Mouse (Mus musculus): ENCODE results near the gene H2-T23. TPM values are rescaled to one million over a fixed set of nuclear protein-coding genes. Genes with fewer than 3 reads are reported as not detected.
"Not testable (repeated sequence)": the region's sequence is repeated elsewhere in the genome, so short reads cannot be mapped to it uniquely, and the experiment has no call there.

The H2-T23 gene
- total RNA-seq (2014; rRNA removed) (6.6 and 7.3 TPM in 2 replicates), polyA plus RNA-seq (2015; fragmentation: Nextera tagmentation; extraction: Ambion mirVana) (8.8 and 9.4 TPM in 2 replicates)

DNA sequence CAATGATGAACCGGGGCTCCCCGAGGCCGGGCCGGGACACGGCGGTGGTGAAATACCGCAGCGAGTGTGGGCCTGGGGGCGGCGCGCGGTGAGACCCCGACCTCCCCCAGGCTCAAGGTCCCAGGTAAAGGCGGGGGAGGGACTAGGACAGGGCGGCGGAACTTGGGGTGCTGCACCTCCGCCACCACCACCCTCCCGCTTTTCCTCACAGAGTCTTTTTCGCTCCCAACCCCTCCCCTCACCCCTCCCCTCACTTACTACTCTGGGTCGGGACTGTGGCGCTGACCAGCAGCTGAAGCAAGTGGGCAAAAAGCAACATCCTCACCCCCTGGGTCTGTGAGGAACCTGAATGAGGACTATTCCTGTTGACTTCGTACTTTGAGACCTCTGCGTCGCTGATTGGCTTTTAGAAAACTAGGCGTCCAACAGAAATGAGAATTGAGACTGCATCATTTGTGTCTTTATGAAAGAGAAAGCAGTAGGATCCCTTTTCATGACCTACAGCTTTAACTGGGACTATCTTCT lies at the start of gene H2-T23:
TSS of gene H2-T23 (minus strand) at position 505 of the 525 bp plus-strand sequence.
- H3K27ac ChIP-seq; H3K9me3 ChIP-seq (ENCODE audit: low read length); H3K9ac ChIP-seq (replicated peaks; ENCODE audit: low read length); ATAC-seq; H3K4me1 ChIP-seq (ENCODE audit: insufficient read depth, low read length); H3K27me3 ChIP-seq (ENCODE audit: insufficient read depth, low read length); H3K36me3 ChIP-seq (ENCODE audit: insufficient read depth, low read length): not testable (repeated sequence)
- Histone ChIP-seq H3K4me2 (ENCODE audit: low read depth, low read length) (peak within 1 kb of the TSS; percentile 71), H3K4me3 (ENCODE audit: low read length) (peak within 1 kb of the TSS; percentile 44)
- WGBS: 1% methylated on average over 25 of the region's 25 CpGs
- peak; percentile 49 for DNase-seq (ENCODE audit: low spot score)

GRCm38 (mm10) chr17:36081901-36082300 lies 49.2 kb upstream of the H2-T23 start:
- H3K36me3 ChIP-seq (ENCODE audit: insufficient read depth, low read length); H3K27ac ChIP-seq; H3K4me1 ChIP-seq (ENCODE audit: insufficient read depth, low read length); DNase-seq (ENCODE audit: low spot score); H3K4me3 ChIP-seq (ENCODE audit: low read length); H3K4me2 ChIP-seq (ENCODE audit: low read depth, low read length); ATAC-seq; H3K9ac ChIP-seq (replicated peaks; ENCODE audit: low read length); H3K9me3 ChIP-seq (ENCODE audit: low read length); H3K27me3 ChIP-seq (ENCODE audit: insufficient read depth, low read length): not testable (repeated sequence)

GRCm38 (mm10) chr17:36060829-36061228 lies 28.2 kb upstream of the H2-T23 start:
- no peak overlapping the region for H3K27ac ChIP-seq
- ATAC-seq (no peak), DNase-seq (ENCODE audit: low spot score) (peak; percentile 92)
- peak; percentile 78 for TF ChIP-seq CTCF (IDR thresholded peaks at IDR 0.05; ENCODE audit: low read depth)
- no peaks in the 10 kb centered on the region for H3K36me3 ChIP-seq (ENCODE audit: insufficient read depth, low read length)
- H3K4me2 ChIP-seq (ENCODE audit: low read depth, low read length): no peak overlapping the region
- WGBS: 36% methylated on average over 2 of the region's 2 CpGs
- H3K4me1 ChIP-seq (ENCODE audit: insufficient read depth, low read length): no peaks in the 10 kb centered on the region
- no peaks in the 10 kb centered on the region for H3K9me3 ChIP-seq (ENCODE audit: low read length)
- H3K27me3 ChIP-seq (ENCODE audit: insufficient read depth, low read length): no peaks in the 10 kb centered on the region
- H3K9ac ChIP-seq (replicated peaks; ENCODE audit: low read length): no peak overlapping the region
- no peak overlapping the region for H3K4me3 ChIP-seq (ENCODE audit: low read length)

- not testable (repeated sequence) for ATAC-seq; DNase-seq (ENCODE audit: low spot score); H3K9me3 ChIP-seq (ENCODE audit: low read length); H3K36me3 ChIP-seq (ENCODE audit: insufficient read depth, low read length); H3K9ac ChIP-seq (replicated peaks; ENCODE audit: low read length); H3K4me2 ChIP-seq (ENCODE audit: low read depth, low read length); H3K27me3 ChIP-seq (ENCODE audit: insufficient read depth, low read length); H3K4me3 ChIP-seq (ENCODE audit: low read length); H3K4me1 ChIP-seq (ENCODE audit: insufficient read depth, low read length); H3K27ac ChIP-seq
- 68% methylated on average over 1 of the region's 1 CpGs for whole genome bisulfite sequencing
These were observed 25.7 kb upstream of the H2-T23 start, which contains the start of gene Gm11127 for GRCm38 (mm10) chr17:36058362-36058761. Gm11127 (minus strand) TSS chr17:36058371.

GRCm38 (mm10) chr17:36057927-36058326 lies 25.3 kb upstream of the H2-T23 start:
- not testable (repeated sequence) for ATAC-seq; H3K4me1 ChIP-seq (ENCODE audit: insufficient read depth, low read length); H3K4me2 ChIP-seq (ENCODE audit: low read depth, low read length); H3K9me3 ChIP-seq (ENCODE audit: low read length); H3K36me3 ChIP-seq (ENCODE audit: insufficient read depth, low read length); H3K9ac ChIP-seq (replicated peaks; ENCODE audit: low read length); DNase-seq (ENCODE audit: low spot score); H3K4me3 ChIP-seq (ENCODE audit: low read length); H3K27me3 ChIP-seq (ENCODE audit: insufficient read depth, low read length); H3K27ac ChIP-seq
- WGBS: 86% methylated on average over 22 of the region's 25 CpGs

DNA sequence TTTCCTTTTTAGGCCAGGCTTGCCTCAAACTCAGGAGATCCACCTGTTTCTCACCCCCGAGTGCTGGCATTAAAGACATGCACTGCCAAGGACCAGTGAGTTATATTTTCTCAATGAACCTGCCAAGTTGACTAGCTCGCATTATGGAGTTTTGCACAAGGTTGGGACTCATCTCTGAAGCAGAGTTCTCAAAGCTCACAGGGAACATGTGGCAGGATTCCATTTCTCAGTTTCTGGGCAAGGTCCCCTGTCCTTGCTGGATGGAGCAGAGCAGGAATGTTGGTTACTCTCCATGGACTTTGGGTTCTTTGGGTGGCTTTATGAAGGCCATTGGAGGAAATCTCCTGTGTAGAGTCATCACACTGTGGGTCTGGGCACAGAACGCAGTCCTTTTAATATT lies 10.6 kb upstream of the H2-T23 start:
- H3K4me1 ChIP-seq (ENCODE audit: insufficient read depth, low read length): no peaks in the 10 kb centered on the region
- no peaks in the 10 kb centered on the region for H3K36me3 ChIP-seq (ENCODE audit: insufficient read depth, low read length)
- no peak for TF ChIP-seq CTCF (IDR thresholded peaks at IDR 0.05; ENCODE audit: low read depth)
- DNase-seq (ENCODE audit: low spot score) (no peak), ATAC-seq (no peak)
- WGBS: 80% methylated on average over 3 of the region's 3 CpGs
- no peak overlapping the region for H3K27ac ChIP-seq
- peak overlapping the region; percentile 61 for H3K4me2 ChIP-seq (ENCODE audit: low read depth, low read length)
- no peaks in the 10 kb centered on the region for H3K9me3 ChIP-seq (ENCODE audit: low read length)
- peak overlapping the region; percentile 36 for H3K4me3 ChIP-seq (ENCODE audit: low read length)
- no peaks in the 10 kb centered on the region for H3K27me3 ChIP-seq (ENCODE audit: insufficient read depth, low read length)
- H3K9ac ChIP-seq (replicated peaks; ENCODE audit: low read length): no peak overlapping the region

GRCm38 (mm10) chr17:36042610-36043169 lies 10.0 kb upstream of the H2-T23 start, which contains the start of the genes H2-T22 and Gm6034:
H2-T22 (minus strand) TSS chr17:36042747.
Gm6034 (plus strand) TSS chr17:36042961.
- not testable (repeated sequence) for H3K27ac ChIP-seq; H3K36me3 ChIP-seq (ENCODE audit: insufficient read depth, low read length); H3K27me3 ChIP-seq (ENCODE audit: insufficient read depth, low read length); H3K9me3 ChIP-seq (ENCODE audit: low read length); H3K4me1 ChIP-seq (ENCODE audit: insufficient read depth, low read length)
- peak within 1 kb of the TSS; percentile 61 for H3K4me2 ChIP-seq (ENCODE audit: low read depth, low read length)
- peak within 1 kb of the TSS; percentile 36 for H3K4me3 ChIP-seq (ENCODE audit: low read length)
- WGBS: 2% methylated on average over 12 of the region's 12 CpGs
- ATAC-seq: peak; percentile 96
- peak; percentile 94 for DNase-seq (ENCODE audit: low spot score)
- H3K9ac ChIP-seq (replicated peaks; ENCODE audit: low read length): 0 out of 2 replicates have a peak within 1 kb of the TSS, but pooled peaks have one; percentile 9

DNA sequence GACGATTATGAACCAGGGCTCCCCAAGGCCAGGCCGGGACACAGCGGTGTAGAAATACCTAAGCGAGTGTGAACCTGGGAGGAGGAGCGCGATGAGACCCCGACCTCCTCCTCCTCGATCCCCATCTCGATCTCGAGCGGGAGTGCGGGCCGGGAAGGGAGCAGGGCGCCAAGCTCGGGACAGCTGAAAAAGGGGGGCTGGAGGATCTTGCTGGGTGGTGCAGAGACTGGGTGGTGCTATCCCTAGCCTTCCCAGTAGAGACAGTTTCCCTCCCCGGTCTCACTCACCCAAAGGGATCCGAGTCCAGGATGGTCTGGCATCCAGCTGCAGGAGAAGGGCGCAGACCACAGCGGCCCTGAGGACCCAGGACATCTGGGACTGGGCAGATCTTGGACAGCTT lies 9.4 kb upstream of the H2-T23 start:
- WGBS: under 1% methylated on average over 19 of the region's 19 CpGs
- peak; percentile 77 for ATAC-seq
- Histone ChIP-seq H3K4me3 (ENCODE audit: low read length) (peak overlapping the region; percentile 36), H3K9ac (replicated peaks; ENCODE audit: low read length) (0 out of 2 replicates have a peak overlapping the region, but pooled peaks have one; percentile 9), H3K4me2 (ENCODE audit: low read depth, low read length) (peak overlapping the region; percentile 61)
- not testable (repeated sequence) for H3K4me1 ChIP-seq (ENCODE audit: insufficient read depth, low read length); DNase-seq (ENCODE audit: low spot score); H3K27ac ChIP-seq; H3K9me3 ChIP-seq (ENCODE audit: low read length); H3K27me3 ChIP-seq (ENCODE audit: insufficient read depth, low read length); H3K36me3 ChIP-seq (ENCODE audit: insufficient read depth, low read length)

DNA sequence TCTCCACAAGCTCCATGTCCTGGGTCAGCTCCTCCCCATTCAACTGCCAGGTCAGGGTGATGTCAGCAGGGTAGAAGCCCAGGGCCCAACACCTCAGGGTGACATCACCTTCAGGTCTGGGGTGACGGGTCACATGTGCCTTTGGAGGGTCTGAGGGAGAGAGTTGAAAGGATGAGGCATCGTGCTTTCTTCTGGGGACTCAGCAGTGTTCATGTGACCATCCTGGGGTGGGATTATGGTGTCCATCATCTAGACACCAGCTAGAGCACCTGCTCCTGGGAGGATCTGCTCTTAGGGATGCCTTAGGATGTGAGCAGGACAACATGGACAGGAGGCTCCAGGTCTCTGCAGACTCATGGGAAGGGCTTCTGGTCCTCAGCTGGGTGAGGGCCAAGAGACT lies 7.9 kb upstream of the H2-T23 start:
- not testable (repeated sequence) for H3K4me2 ChIP-seq (ENCODE audit: low read depth, low read length); H3K4me3 ChIP-seq (ENCODE audit: low read length); H3K4me1 ChIP-seq (ENCODE audit: insufficient read depth, low read length); DNase-seq (ENCODE audit: low spot score); H3K27me3 ChIP-seq (ENCODE audit: insufficient read depth, low read length); ATAC-seq; H3K36me3 ChIP-seq (ENCODE audit: insufficient read depth, low read length); H3K27ac ChIP-seq; H3K9me3 ChIP-seq (ENCODE audit: low read length); H3K9ac ChIP-seq (replicated peaks; ENCODE audit: low read length)
- 86% methylated on average over 2 of the region's 2 CpGs for WGBS

GRCm38 (mm10) chr17:36036126-36036525 lies 3.5 kb upstream of the H2-T23 start:
- H3K4me3 ChIP-seq (ENCODE audit: low read length); H3K9me3 ChIP-seq (ENCODE audit: low read length); DNase-seq (ENCODE audit: low spot score); H3K27ac ChIP-seq; ATAC-seq; H3K9ac ChIP-seq (replicated peaks; ENCODE audit: low read length); H3K36me3 ChIP-seq (ENCODE audit: insufficient read depth, low read length); H3K27me3 ChIP-seq (ENCODE audit: insufficient read depth, low read length); H3K4me1 ChIP-seq (ENCODE audit: insufficient read depth, low read length); H3K4me2 ChIP-seq (ENCODE audit: low read depth, low read length): not testable (repeated sequence)
- WGBS: 87% methylated on average over 13 of the region's 13 CpGs
